Mouse (Mus musculus) brown adipose tissue, adult 24 weeks (tissue): ENCODE measurements at regions not wholly inside any gene's neighbourhood (a gene's known extent, or its start where the extent isn't known, plus 50 kb on each side); places are given as distances from the start of the nearest gene placed in this dataset.

Experiments used
- H3K27ac ChIP-seq: fragments of 200-500 bp; replicated peaks from 2 replicates; pipeline ENCODE4 v1.5.1; 2012; ENCODE audit warnings: low read depth, mild to moderate bottlenecking, low read length
- H3K4me1 ChIP-seq: fragments of 200-500 bp; 2 replicates; pipeline ENCODE4 v1.6.1; 2012; ENCODE audit warnings: low read length, mixed read lengths; ENCODE audit not compliant: control insufficient read depth, insufficient read depth, insufficient read length
- H3K4me3 ChIP-seq: fragments of 200-500 bp; 2 replicates; pipeline ENCODE4 v1.5.1; 2012; ENCODE audit warnings: low read depth, mild to moderate bottlenecking, low read length, moderate library complexity; ENCODE audit not compliant: insufficient read depth

DNA sequence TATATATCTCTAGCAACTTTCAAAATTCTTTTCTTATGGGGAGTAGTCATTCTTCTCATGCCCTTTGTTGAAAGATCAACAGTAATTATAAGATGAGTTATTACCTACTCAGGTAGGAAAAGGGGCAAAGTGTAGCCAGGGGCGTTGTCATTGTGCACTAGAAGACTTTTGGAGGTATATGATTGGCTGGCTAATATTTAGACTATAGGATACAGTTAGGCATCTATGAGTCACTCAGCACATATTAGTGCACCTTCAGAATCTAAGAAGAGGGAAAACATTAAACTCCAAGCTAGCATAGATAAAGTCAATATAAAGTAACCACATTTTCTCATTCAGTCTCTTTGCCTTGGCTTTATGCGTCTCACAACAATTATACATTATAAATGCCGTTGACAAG lies 199.8 kb downstream of the Plk2 start:
- Histone ChIP-seq H3K4me3 (no peak overlapping the region), H3K4me1 (peaks cover 2% of the 10 kb centered on the region; the same call in 1 of the 2 replicates), H3K27ac (no peak overlapping the region)

DNA sequence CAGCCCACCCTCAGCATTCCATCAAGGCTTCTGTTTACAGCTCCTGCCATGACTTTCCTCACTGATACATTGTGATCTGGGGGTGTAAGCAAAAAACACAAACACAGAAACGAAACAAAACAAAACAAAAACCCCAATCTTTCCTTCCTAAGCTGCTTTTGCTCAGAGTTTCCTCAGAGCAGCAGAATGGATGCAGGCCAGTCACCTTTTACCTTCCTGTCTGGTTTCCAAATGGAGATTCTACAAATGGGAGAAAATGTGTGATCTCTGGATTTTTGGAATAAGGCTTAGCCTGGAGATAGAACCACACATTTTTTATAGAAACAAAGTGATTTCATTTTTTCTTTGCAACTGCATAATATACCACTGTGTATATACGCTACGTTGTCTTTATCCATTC lies 204.8 kb downstream of the Plk2 start:
- Histone ChIP-seq H3K4me3 (no peak overlapping the region), H3K4me1 (peaks cover 8% of the 10 kb centered on the region), H3K27ac (peak overlapping the region; percentile 61)

DNA sequence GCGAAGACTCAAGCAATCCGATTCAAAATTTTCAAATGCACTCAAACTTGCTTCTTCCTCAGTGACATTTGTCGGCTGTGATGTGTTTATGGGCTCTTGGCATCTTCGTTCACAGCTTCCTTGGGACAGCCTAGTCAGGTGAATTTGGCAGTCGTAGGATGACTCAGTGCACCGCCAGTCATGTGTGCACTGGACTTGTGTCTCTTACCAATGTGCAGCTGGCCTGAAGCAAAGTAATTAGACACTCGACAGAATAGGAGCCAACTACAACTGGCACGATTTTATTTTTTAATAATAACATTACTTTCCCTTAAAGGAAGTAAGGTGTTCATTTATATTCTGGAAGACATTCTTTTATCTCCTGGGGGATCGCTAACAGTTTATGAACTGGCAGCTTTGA lies 205.5 kb downstream of the Plk2 start:
- Histone ChIP-seq H3K4me3 (no peak overlapping the region), H3K4me1 (peaks cover 8% of the 10 kb centered on the region), H3K27ac (0 out of 2 replicates have a peak overlapping the region, but pooled peaks have one; percentile 1)

DNA sequence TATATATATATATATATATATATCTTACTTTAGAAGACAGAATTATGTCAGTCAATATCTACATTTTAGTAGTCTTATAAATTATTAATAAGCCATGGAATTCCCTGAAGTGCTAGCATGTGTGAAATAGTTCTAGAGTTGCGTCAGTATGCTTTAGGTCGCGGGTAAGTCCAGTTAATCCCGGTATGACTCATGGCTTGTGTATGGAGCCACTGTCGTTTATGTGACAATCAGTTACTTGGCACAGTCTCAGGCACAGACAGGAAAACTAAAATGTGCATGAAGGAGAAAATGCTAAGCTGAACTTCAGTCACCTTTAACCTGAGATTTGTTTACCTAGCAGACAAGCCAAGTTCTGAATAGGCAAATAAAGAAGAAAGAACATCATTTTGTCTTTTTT lies 206.5 kb downstream of the Plk2 start:
- Histone ChIP-seq H3K27ac (0 out of 2 replicates have a peak overlapping the region, but pooled peaks have one; percentile 5), H3K4me3 (no peak overlapping the region), H3K4me1 (peaks cover 8% of the 10 kb centered on the region)

DNA sequence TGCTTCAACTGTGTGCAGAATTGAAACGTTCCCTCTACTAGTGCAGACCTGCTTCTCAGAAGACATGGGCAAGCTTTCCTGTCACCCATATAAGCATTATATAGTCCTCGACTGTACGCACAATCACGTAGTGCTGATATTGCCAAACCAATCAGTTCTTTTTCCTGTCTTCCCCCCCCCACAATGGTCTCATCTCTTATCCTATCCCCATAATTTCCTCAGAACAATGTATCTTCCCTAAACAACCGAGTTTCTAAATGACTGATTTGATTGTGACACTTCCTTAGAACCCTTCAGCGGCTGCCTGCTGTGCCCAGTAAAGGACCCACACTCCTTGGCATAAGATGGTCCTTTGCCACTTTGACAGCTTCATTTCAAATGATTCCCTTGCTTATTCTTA lies 207.0 kb downstream of the Plk2 start:
- Histone ChIP-seq H3K4me1 (peaks cover 8% of the 10 kb centered on the region), H3K27ac (peak overlapping the region; percentile 16)

DNA sequence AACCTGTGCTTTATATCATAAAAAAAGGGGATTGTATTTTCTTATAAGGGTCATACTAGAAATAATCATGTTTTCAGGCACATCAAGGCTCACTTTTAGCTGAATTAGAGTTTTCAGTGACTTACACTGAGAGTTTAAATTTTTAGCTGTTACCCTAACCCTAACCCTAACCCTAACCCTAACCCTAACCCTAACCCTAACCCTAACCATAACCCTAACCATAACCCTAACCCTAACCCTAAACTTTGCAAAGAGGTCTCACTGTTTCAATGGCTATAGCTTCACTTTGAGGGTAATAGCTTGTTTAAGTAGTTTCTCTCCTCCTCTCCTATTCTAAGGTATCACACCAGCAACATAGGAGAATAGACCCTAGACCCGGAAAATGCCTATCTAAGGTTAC lies 208.0 kb downstream of the Plk2 start:
- Histone ChIP-seq H3K4me3 (no peak overlapping the region), H3K4me1 (peaks cover 8% of the 10 kb centered on the region), H3K27ac (no peak overlapping the region)

More for the DNA sequence above, 207.0 kb downstream of the Plk2 start:
- H3K4me3 ChIP-seq, result no peak overlapping the region

DNA sequence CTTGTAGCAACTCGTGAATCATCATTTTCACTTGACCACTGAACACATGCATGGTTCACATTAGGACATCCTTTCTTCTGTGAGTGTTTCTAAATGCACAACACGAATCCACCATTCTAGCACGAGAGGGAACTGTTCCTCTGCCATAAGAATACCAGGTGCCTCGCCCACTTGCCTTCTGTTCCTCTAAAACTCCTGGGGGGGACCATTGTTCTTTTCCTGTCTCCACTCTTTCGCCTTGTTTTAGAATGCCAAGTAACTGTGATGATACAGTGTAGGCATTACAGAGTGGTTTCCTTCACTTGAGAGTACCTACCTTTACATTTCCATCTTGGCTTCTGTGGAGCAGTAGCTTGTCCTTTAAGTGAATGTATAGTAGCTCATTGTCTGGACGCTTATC lies 224.2 kb downstream of the Plk2 start:
- no peak overlapping the region for H3K4me3 ChIP-seq
- no peak overlapping the region for H3K27ac ChIP-seq

DNA sequence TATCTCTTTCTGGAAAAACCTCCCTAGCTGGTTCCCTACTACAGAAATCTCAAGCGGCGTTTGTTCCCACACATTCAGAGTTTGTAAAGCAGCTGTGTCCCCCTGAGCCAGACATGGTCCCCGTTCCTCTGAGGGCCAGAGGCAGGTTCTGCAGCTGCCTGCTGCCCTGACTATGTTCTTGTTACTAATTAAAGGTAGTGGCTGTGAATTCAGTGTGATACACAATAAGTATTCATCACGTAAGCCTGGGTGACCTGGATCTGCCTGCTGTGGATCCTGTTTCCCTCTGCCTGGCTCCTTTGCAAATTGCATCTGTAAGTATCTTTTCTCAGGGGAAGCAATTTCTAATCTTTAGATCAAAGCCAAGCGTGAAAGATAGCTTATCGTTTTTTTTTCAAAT lies 232.3 kb downstream of the Plk2 start:
- Histone ChIP-seq H3K27ac (no peak overlapping the region), H3K4me1 (no peaks in the 10 kb centered on the region), H3K4me3 (no peak overlapping the region)

More for the DNA sequence above, 224.2 kb downstream of the Plk2 start:
- no peaks in the 10 kb centered on the region for H3K4me1 ChIP-seq

DNA sequence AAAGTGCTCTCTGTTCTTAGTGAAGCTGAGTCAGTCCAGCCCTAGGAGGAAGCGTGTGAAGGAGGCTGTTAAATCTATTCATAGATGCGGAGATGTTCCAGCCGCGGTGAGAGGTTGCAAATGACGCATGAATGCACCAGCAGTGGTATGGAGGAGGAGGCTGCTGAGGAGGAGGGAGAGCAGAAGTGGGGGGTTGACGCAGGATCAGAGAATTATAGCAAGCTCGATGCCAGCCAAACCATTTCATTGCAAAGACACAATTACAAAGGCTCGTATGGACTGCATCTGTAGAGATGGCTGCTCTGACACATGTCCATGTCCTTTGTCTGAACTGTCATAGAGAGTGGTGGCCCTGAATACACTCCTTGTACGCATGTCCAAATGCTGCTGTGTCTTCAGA lies 232.9 kb downstream of the Plk2 start:
- no peak overlapping the region for H3K4me3 ChIP-seq
- no peak overlapping the region for H3K27ac ChIP-seq
- H3K4me1 ChIP-seq, result no peaks in the 10 kb centered on the region

DNA sequence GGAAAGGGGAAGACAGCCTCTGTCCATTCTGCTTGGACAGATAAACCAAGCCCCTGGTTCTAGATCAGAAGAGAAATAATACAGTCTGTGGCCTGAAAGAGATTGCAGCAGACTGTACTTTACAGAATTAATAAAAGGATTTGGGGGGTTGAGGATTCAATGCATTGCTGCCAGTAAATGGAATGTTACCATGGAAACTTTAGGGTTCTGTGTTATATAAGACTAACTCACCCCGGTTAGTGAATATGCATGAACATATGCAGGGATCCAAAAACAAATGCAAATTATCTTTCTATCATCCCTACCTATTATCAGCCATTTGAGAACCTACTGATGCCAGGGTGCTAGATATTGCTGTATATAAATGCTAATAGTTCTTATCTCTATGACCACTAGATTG lies 233.4 kb downstream of the Plk2 start:
- H3K4me1 ChIP-seq, result no peaks in the 10 kb centered on the region

DNA sequence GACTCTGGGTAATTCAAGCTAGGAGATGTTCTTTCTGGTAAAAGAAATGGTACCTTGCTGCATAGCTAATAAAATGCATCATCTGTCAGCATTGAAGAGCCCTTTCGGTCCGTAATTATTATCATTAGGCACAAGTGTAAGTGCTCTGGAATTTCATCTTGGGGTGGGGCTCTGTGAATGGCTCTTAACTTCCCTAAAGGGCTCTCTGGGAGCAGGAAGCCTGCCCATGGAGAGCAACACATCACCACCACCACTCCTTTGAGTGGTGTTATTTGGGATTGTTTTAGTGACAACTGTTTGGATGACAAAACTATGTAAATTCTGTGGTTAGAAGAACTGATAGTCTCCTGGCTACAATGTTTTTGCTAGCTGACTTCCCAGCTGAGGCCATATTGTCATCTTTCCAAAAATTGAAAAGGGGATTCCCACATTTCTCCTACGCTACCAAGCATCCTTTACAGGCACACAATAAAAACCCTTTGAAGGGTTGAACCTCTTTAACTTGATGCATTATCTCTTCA lies 238.5 kb downstream of the Plk2 start:
- no peak overlapping the region for H3K27ac ChIP-seq
- no peak overlapping the region for H3K4me3 ChIP-seq

More for the DNA sequence above, 233.4 kb downstream of the Plk2 start:
- no peak overlapping the region for H3K4me3 ChIP-seq
- no peak overlapping the region for H3K27ac ChIP-seq

DNA sequence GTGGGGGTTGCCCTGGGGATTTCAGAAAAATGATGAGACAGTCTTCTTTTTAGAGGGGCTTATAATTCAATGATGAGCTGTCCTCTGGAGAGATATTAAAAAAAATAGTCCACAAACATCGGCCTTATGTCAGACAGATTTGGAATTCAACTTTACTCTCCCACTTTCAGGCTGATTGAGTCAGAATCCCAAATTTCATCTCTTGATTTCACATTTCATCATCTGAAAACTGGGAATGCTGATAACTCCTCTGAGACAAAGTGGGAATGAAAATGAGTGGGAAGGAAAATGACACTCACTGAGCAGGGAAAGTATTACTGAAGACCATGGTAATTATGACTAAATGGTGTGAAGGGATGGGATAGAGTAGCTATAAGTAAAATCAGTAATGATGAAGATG lies 239.1 kb downstream of the Plk2 start:
- no peak overlapping the region for H3K4me3 ChIP-seq
- H3K4me1 ChIP-seq, result no peaks in the 10 kb centered on the region
- H3K27ac ChIP-seq, result no peak overlapping the region

More for the DNA sequence above, 238.5 kb downstream of the Plk2 start:
- H3K4me1 ChIP-seq, result no peaks in the 10 kb centered on the region

DNA sequence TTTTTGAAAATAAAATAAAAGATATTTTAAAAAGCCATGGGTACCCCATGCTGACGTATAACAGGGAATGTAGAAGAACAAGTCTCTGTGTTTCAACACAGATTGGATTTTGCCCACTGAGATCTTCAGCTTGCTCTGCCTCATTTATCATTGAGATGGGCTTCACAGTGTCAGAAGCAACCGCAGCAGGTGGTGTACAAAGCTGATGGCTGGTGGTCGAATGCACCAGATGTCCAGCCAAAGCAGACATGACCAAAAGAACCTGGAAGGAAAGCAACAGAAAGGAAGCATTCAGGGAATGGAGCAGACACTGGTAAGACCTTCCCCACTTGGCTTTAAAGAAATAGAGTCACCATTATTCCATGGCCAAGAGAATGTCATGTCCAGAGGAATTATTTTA lies 247.9 kb downstream of the Plk2 start:
- Histone ChIP-seq H3K27ac (no peak overlapping the region), H3K4me3 (no peak overlapping the region)

DNA sequence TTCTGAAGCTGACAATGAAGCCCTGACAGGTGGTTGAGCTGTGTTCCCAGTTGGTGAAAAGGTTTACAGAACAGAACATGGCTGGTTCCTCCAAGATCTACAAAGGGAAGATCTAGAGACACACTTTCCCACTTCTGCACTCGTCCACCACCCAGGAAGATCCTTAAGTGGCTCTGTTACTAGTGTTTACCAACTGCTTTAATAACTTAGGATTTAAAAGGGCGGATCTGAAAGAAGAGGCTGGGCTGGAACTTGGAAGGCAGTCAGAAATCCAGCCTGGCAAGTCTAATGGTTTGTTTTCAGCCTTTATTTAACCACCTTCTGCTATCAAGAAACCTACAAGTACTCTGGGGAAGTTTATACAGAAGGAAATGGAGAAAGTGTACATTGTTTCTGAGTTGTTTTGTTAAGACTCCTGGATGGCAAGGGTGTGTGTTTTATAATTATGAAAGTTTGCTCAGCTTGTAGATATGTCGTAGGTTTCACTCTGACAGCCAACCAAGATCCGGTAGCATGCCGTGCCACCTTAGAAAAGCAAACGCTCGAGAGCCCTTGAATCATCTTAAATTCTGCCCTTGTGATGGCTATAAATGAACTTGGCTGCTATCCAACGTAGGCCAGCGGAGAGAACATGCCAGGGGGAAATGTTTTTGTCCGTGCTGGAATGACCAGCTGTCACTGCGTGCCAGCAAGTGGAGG lies 248.5 kb downstream of the Plk2 start:
- Histone ChIP-seq H3K4me1 (no peaks in the 10 kb centered on the region), H3K4me3 (peak overlapping the region; percentile 44), H3K27ac (0 out of 2 replicates have a peak overlapping the region, but pooled peaks have one; percentile 59)

More for the DNA sequence above, 247.9 kb downstream of the Plk2 start:
- no peaks in the 10 kb centered on the region for H3K4me1 ChIP-seq

DNA sequence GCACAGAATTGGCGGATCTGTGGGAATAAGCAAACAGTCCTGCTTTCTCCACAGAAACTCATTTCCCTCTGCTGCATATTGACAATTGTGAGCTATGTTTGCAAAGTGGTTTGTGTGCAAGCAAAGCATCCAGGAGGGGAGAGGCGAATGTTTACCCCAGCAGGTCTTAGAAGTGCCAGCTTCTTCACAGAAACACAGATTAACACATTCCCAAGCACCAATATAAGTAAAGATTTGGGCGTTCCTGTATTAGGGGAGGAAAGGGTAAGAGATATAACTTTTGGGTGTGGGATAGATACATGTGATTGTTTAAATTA lies 249.0 kb downstream of the Plk2 start:
- H3K27ac ChIP-seq, result no peak overlapping the region

DNA sequence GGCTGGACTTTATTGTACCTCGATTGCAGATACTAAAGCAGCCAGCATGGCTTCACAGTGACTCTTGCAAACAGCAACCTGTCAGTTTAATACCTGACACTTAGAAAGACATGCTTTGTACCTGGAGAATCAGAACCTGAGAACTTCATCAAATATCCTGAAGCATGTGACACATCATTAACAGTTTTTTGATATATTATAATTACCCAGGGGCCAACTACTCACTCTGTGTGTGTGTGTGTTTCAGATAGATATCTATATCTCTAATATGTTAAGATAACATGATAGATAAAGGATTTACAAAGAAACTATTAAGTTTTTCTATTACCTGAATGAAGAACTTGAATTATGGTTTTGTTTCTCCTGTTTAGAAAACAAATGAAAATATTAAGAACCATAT lies 254.5 kb downstream of the Plk2 start:
- Histone ChIP-seq H3K27ac (no peak overlapping the region), H3K4me1 (no peaks in the 10 kb centered on the region)

More for the DNA sequence above, 249.0 kb downstream of the Plk2 start:
- no peaks in the 10 kb centered on the region for H3K4me1 ChIP-seq
- peak overlapping the region; percentile 44 for H3K4me3 ChIP-seq

More for the DNA sequence above, 254.5 kb downstream of the Plk2 start:
- H3K4me3 ChIP-seq, result no peak overlapping the region
